Mouse (Mus musculus): ENCODE results near the gene Ap1g2.

DNA sequence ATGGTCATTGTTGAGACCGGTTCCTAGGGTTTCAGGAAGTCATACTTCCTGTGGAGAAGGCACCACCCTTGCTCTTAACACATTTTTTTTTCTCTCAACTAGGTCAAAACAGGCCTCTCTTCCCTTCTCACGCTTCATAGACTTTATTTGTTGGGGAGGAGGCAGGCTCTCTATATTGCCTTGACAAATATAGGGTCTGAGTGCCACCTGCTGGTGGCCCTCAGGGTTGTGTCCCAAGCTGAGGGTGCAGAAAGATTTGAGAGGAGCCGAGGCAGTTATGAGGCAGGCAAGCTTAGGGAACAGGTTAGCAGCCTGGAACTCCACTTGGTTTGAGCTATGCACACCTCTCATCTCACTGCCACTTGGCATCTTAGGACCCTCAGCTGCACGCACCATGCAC, 8.3 kb downstream of the Ap1g2 start:
- TF ChIP-seq CTCF (IDR thresholded peaks at IDR 0.05; ENCODE audit: extremely low read depth, insufficient read depth, insufficient read length, insufficient replicate concordance) (peak; percentile 52; the same call in 1 of the 2 replicates), POLR2A (IDR thresholded peaks at IDR 0.05; ENCODE audit: low read depth, low read length) (no peak)

Data from spleen, adult 2 months (tissue).